Mouse (Mus musculus): ENCODE measurements at regions not wholly inside any gene's neighbourhood (a gene's known extent, or its start where the extent isn't known, plus 50 kb on each side); places are given as distances from the start of the nearest gene placed in this dataset.

DNA sequence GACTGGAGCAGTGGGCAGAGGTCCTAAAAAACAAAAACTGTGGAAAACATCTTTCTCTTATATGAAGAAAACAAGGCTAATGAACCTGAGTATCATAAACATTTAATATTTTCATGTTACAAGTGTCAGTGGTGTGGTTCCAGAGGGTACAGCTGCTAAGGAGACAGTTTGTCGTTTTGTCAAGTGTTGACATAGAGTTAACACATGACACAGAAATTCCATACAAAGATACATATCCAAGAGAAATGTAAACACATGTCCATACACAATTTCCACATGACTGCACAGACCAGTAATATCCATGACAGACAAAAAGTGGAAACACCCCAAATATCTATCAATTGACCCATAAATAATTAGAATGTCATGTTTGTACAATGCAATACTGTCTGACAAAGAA is 88.7 kb downstream of the Rap2a start:
- TF ChIP-seq CTCF (conservative IDR thresholded peaks at IDR 0.05; ENCODE audit: low read length) (no peak), NANOG (IDR thresholded peaks at IDR 0.05; ENCODE audit: borderline replicate concordance, low read length) (no peak), POU5F1 (IDR thresholded peaks at IDR 0.05; ENCODE audit: borderline replicate concordance, low read length) (no peak)
